Mouse (Mus musculus) embryonic facial prominence, embryonic 14.5 days (tissue): ENCODE data around the gene Lrpprc. TPM values are rescaled to one million over a fixed set of nuclear protein-coding genes. Genes with fewer than 3 reads are reported as not detected.

Source experiments
- polyA plus RNA-seq: library from polyadenylated mRNA; unstranded; fragments of >200 nt; fragmentation: Nextera tagmentation; extraction: Ambion mirVana; gene quantifications from 2 replicates; pipeline ENCODE4 v1.2.1, GENCODE M21; 2014

The Lrpprc gene
- polyA plus RNA-seq, 1 experiment from 2014 or later, result 37.8 TPM

Other genes starting within 250 kb of the Lrpprc start
- 28.3 and 32.7 TPM in 2 replicates for gene Dync2li1, start 164.3 kb downstream of the Lrpprc start, polyA plus RNA-seq
- gene Abcg8, start 114.5 kb downstream of the Lrpprc start, polyA plus RNA-seq, result 0.13 and 0.14 TPM in 2 replicates
- 1.4 and 1.6 TPM in 2 replicates for gene Abcg5, start 107.8 kb downstream of the Lrpprc start, polyA plus RNA-seq
- gene Ppm1b, start 166.0 kb upstream of the Lrpprc start, polyA plus RNA-seq, result 72.6 and 73.7 TPM in 2 replicates
- gene Slc3a1, start 237.6 kb upstream of the Lrpprc start, polyA plus RNA-seq, result 0.32 and 0.35 TPM in 2 replicates